Mouse (Mus musculus) neural tube, embryonic 12.5 days (tissue): ENCODE results near the gene Slc25a23. TPM values are rescaled to one million over a fixed set of nuclear protein-coding genes. Genes with fewer than 3 reads are reported as not detected.

Source experiments
- ATAC-seq: fragments of 200-750 bp; cut with Nextera tagmentation; 2 replicates; pipeline ENCODE4 v1.8.0; 2017; ENCODE audit warnings: low read depth, mild to moderate bottlenecking, moderate TSS enrichment, moderate library complexity; ENCODE audit not compliant: low FRiP score
- H3K27ac ChIP-seq: fragments of 300-500 bp; sonication (generic); 2 replicates; pipeline ENCODE4 v1.5.1; 2016
- H3K27me3 ChIP-seq: fragments of 300-500 bp; sonication (generic); replicated peaks from 2 replicates; pipeline ENCODE4 v1.6.1; 2016; ENCODE audit warnings: mild to moderate bottlenecking
- H3K36me3 ChIP-seq: fragments of 300-500 bp; sonication (generic); 2 replicates; pipeline ENCODE4 v1.6.1; 2016; ENCODE audit warnings: mild to moderate bottlenecking
- H3K4me1 ChIP-seq: fragments of 300-500 bp; sonication (generic); 2 replicates; pipeline ENCODE4 v1.6.1; 2016
- H3K4me2 ChIP-seq: fragments of 300-500 bp; sonication (generic); replicated peaks from 2 replicates; pipeline ENCODE4 v1.6.1; 2016; ENCODE audit warnings: mild to moderate bottlenecking
- H3K4me3 ChIP-seq: fragments of 300-500 bp; sonication (generic); 2 replicates; pipeline ENCODE4 v1.5.1; 2016
- H3K9ac ChIP-seq: fragments of 300-500 bp; sonication (generic); 2 replicates; pipeline ENCODE4 v1.6.1; 2016; ENCODE audit warnings: mild to moderate bottlenecking
- H3K9me3 ChIP-seq: fragments of 300-500 bp; sonication (generic); 2 replicates; pipeline ENCODE4 v1.6.1; 2016; ENCODE audit warnings: mild to moderate bottlenecking
- WGBS: fragments of 180-500 bp; shearing (Covaris S2); methylation state at CpG from one replicate; pipeline ENCODE4 v1.1.7; 2016; 5-methylcytosine and 5-hydroxymethylcytosine counted together
- polyA plus RNA-seq: library from polyadenylated mRNA; unstranded; fragments of >200 nt; fragmentation: Nextera tagmentation; extraction: Ambion mirVana; gene quantifications from 2 replicates; pipeline ENCODE4 v1.2.1, GENCODE M21; 2016

Slc25a23 gene
- polyA plus RNA-seq, 1 experiment from 2014 or later: 19.9 TPM

- Histone ChIP-seq H3K4me2 (no peak overlapping the region), H3K9ac (no peak overlapping the region)
- 43% methylated on average over 8 of the region's 8 CpGs for WGBS
These were observed 20.7 kb downstream of the Slc25a23 start for GRCm38 (mm10) chr17:57038978-57039377.

GRCm38 (mm10) chr17:57032854-57033253 is 26.8 kb downstream of the Slc25a23 start:
- Histone ChIP-seq H3K4me1 (peaks cover 18% of the 10 kb centered on the region), H3K4me3 (no peak overlapping the region), H3K9ac (no peak overlapping the region), H3K9me3 (no peaks in the 10 kb centered on the region), H3K36me3 (peaks cover 12% of the 10 kb centered on the region), H3K4me2 (peak overlapping the region; percentile 62; the same call in 1 of the 2 replicates), H3K27ac (no peak overlapping the region), H3K27me3 (peaks cover 4% of the 10 kb centered on the region)
- ATAC-seq: no peak
- 89% methylated on average over 4 of the region's 4 CpGs for WGBS

More at GRCm38 (mm10) chr17:57038978-57039377, 20.7 kb downstream of the Slc25a23 start:
- no peaks in the 10 kb centered on the region for H3K9me3 ChIP-seq
- no peak overlapping the region for H3K27ac ChIP-seq
- no peak overlapping the region for H3K4me3 ChIP-seq
- ATAC-seq: no peak
- H3K27me3 ChIP-seq: peaks cover 13% of the 10 kb centered on the region
- H3K36me3 ChIP-seq: no peaks in the 10 kb centered on the region
- no peaks in the 10 kb centered on the region for H3K4me1 ChIP-seq

GRCm38 (mm10) chr17:57031661-57032420 is 27.8 kb downstream of the Slc25a23 start:
- H3K4me1 ChIP-seq: peaks cover 18% of the 10 kb centered on the region
- under 1% methylated on average over 38 of the region's 38 CpGs for WGBS

GRCm38 (mm10) chr17:57030931-57031660 is 28.6 kb downstream of the Slc25a23 start, which contains the start of gene Khsrp:
TSS of gene Khsrp (minus strand) at chr17:57031522.
- H3K9me3 ChIP-seq: no peaks in the 10 kb centered on the region
- H3K4me1 ChIP-seq: peaks cover 18% of the 10 kb centered on the region
- H3K36me3 ChIP-seq: peaks cover 29% of the 10 kb centered on the region
- H3K27me3 ChIP-seq: no peaks in the 10 kb centered on the region
- WGBS: under 1% methylated on average over 81 of the region's 99 CpGs
- H3K4me2 ChIP-seq: peak within 1 kb of the TSS; percentile 95
- H3K9ac ChIP-seq: peak within 1 kb of the TSS; percentile 99
- peak within 1 kb of the TSS; percentile 92 for H3K4me3 ChIP-seq
- peak; percentile 1; the same call in 1 of the 2 replicates for ATAC-seq
- peak within 1 kb of the TSS; percentile 93 for H3K27ac ChIP-seq

More at GRCm38 (mm10) chr17:57031661-57032420, 27.8 kb downstream of the Slc25a23 start:
- Histone ChIP-seq H3K27me3 (no peaks in the 10 kb centered on the region), H3K4me2 (peak overlapping the region; percentile 62), H3K4me3 (peak overlapping the region; percentile 92), H3K36me3 (peaks cover 22% of the 10 kb centered on the region), H3K9me3 (no peaks in the 10 kb centered on the region), H3K9ac (peak overlapping the region; percentile 99), H3K27ac (peak overlapping the region; percentile 54; the same call in 1 of the 2 replicates)
- peak; percentile 99 for ATAC-seq

- Histone ChIP-seq H3K27ac (no peak overlapping the region), H3K4me2 (peak overlapping the region; percentile 95), H3K9ac (peak overlapping the region; percentile 99), H3K9me3 (no peaks in the 10 kb centered on the region), H3K27me3 (no peaks in the 10 kb centered on the region), H3K36me3 (peaks cover 43% of the 10 kb centered on the region), H3K4me3 (peak overlapping the region; percentile 92), H3K4me1 (peaks cover 18% of the 10 kb centered on the region)
- no peak for ATAC-seq
- 40% methylated on average over 8 of the region's 8 CpGs for WGBS
These were observed 30.0 kb downstream of the Slc25a23 start for GRCm38 (mm10) chr17:57029691-57030090.

GRCm38 (mm10) chr17:57027471-57027870 is 32.2 kb downstream of the Slc25a23 start:
- H3K9me3 ChIP-seq: no peaks in the 10 kb centered on the region
- H3K27me3 ChIP-seq: no peaks in the 10 kb centered on the region
- no peak overlapping the region for H3K4me2 ChIP-seq
- H3K36me3 ChIP-seq: peaks cover 66% of the 10 kb centered on the region
- H3K27ac ChIP-seq: no peak overlapping the region
- H3K4me3 ChIP-seq: no peak overlapping the region
- H3K9ac ChIP-seq: no peak overlapping the region
- WGBS: 91% methylated on average over 4 of the region's 4 CpGs
- H3K4me1 ChIP-seq: peaks cover 18% of the 10 kb centered on the region
- ATAC-seq: no peak

- Histone ChIP-seq H3K27ac (no peak overlapping the region), H3K27me3 (no peaks in the 10 kb centered on the region), H3K4me1 (no peaks in the 10 kb centered on the region), H3K36me3 (peaks cover 57% of the 10 kb centered on the region), H3K9ac (no peak overlapping the region), H3K9me3 (no peaks in the 10 kb centered on the region), H3K4me2 (no peak overlapping the region), H3K4me3 (no peak overlapping the region)
- ATAC-seq: no peak
- WGBS: 92% methylated on average over 5 of the region's 5 CpGs
These were observed 38.7 kb downstream of the Slc25a23 start for GRCm38 (mm10) chr17:57020960-57021359.

GRCm38 (mm10) chr17:57019693-57020092 is 40.0 kb downstream of the Slc25a23 start:
- Histone ChIP-seq H3K27ac (no peak overlapping the region), H3K9me3 (no peaks in the 10 kb centered on the region), H3K4me2 (no peak overlapping the region), H3K27me3 (no peaks in the 10 kb centered on the region), H3K4me3 (no peak overlapping the region), H3K4me1 (no peaks in the 10 kb centered on the region), H3K36me3 (peaks cover 44% of the 10 kb centered on the region), H3K9ac (no peak overlapping the region)
- no peak for ATAC-seq
- 90% methylated on average over 2 of the region's 2 CpGs for WGBS

GRCm38 (mm10) chr17:57012245-57012795 is 47.3 kb downstream of the Slc25a23 start:
- Histone ChIP-seq H3K27me3 (no peaks in the 10 kb centered on the region), H3K27ac (no peak overlapping the region), H3K4me2 (peak overlapping the region; percentile 81), H3K36me3 (peaks cover 10% of the 10 kb centered on the region), H3K9ac (0 out of 2 replicates have a peak overlapping the region, but pooled peaks have one; percentile 69), H3K4me1 (peaks cover 17% of the 10 kb centered on the region), H3K4me3 (peak overlapping the region; percentile 63), H3K9me3 (no peaks in the 10 kb centered on the region)
- peak; percentile 0; the same call in 1 of the 2 replicates for ATAC-seq
- 70% methylated on average over 13 of the region's 13 CpGs for WGBS

- Histone ChIP-seq H3K4me2 (peak within 1 kb of the TSS; percentile 89), H3K4me3 (peak within 1 kb of the TSS; percentile 63), H3K27ac (peak within 1 kb of the TSS; percentile 71), H3K36me3 (peaks cover 18% of the 10 kb centered on the region), H3K27me3 (no peaks in the 10 kb centered on the region), H3K9ac (peak within 1 kb of the TSS; percentile 69), H3K9me3 (no peaks in the 10 kb centered on the region), H3K4me1 (peaks cover 17% of the 10 kb centered on the region)
- ATAC-seq: peak; percentile 92
- under 1% methylated on average over 51 of the region's 51 CpGs for WGBS
These were observed 48.2 kb downstream of the Slc25a23 start, which contains the start of the genes Gtf2f1 and Gm17949 for GRCm38 (mm10) chr17:57011236-57012141. TSS of gene Gtf2f1 (minus strand) at chr17:57011288. TSS of gene Gm17949 (plus strand) at chr17:57011469.

- H3K4me1 ChIP-seq: peaks cover 17% of the 10 kb centered on the region
- H3K36me3 ChIP-seq: peaks cover 24% of the 10 kb centered on the region
- H3K9me3 ChIP-seq: no peaks in the 10 kb centered on the region
- WGBS: under 1% methylated on average over 19 of the region's 19 CpGs
- H3K27ac ChIP-seq: peak overlapping the region; percentile 3; the same call in 1 of the 2 replicates
- ATAC-seq: peak; percentile 55
- peak overlapping the region; percentile 61 for H3K4me3 ChIP-seq
- H3K4me2 ChIP-seq: peak overlapping the region; percentile 89
- no peaks in the 10 kb centered on the region for H3K27me3 ChIP-seq
- H3K9ac ChIP-seq: peak overlapping the region; percentile 68
These were observed 48.8 kb downstream of the Slc25a23 start for GRCm38 (mm10) chr17:57010911-57011235.
